Mouse (Mus musculus): ENCODE results near the gene Tmem174.

Gene Tmem174

DNA sequence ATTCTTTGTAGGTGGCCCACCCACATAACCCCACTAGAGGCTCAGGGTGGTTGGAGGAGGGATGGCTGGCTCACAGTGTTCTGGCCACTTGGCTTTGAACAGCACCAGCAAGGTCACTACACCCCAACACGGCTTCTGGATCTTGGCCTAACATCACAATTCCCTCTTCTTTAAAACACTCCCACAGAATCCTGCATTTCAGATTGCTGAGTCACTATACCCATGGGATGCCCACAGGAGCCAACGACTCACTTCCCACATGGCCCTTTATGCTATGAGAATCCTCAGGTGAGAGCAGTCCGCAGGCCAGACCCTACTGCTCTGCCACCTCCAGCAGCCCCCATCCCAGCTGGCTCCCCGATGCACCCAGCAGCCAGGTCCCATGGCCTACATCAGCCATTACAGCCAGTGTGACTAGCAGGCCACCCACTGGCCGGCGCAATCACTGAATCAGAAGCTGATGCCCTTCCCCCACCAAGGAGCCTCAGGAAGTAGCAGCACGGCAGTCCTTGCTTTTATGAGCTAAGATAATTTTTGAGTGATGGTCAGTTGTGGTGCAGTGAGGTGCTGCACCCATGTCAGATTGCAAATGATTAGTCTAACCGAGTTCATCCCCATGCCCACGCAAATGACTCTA, 4.8 kb downstream of the Tmem174 start:
- no peak for DNase-seq

DNA sequence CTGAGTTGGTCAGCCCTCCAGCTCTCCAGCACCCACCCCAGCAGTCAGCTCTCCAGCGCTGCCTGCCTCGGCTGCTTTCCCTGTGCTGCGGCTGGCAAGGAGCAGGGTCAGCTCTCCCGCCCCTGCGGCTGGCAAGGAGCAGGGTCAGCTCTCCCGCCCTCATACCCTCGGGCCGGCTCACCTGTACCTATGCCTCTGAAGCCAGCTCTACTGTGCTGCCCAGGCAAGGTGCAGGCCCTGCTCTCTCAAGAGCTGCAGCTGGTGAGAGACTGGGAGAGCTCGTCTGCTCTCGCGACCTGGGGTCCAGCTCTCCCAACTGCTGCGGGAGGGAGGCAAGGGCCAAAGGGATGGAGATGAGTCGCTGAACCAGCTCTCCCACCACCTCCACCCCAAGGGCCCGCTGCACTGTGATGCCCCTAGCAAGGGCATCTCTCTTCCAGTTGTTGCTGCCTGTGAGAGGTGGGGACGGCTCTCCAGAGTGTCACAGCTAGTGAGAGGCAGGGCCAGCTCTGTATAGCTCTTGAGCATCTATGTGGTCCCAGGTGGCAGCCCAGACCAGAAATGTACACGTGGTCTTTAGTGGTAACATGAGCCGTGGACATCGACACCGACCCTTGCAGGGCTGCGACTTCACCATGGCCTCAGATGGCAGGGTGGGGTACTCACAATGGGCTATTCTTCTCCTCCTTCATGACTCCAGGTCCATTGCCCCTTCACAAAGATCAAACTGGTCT, 5.9 kb downstream of the Tmem174 start:
- DNase-seq, result no peak

DNA sequence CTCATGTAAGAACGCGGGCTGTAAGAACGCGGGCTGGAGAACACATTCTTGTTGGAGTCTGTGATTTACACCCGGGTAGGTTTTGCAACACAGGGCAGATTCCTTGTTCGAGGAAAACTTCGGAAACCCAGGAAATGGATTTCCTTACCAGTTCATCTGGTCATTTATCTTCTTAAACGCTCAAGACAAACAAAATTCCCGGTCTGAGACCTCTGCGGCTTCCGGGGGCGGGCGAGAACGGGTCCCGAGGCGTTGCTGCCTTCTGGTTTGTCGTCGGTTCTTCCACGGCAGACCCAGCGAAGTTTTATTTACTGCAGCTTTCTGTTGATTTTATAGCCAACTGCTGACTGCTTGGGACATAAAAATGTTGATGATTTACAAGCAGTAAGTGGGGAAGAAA, 10.5 kb downstream of the Tmem174 start:
- no peak for DNase-seq

DNA sequence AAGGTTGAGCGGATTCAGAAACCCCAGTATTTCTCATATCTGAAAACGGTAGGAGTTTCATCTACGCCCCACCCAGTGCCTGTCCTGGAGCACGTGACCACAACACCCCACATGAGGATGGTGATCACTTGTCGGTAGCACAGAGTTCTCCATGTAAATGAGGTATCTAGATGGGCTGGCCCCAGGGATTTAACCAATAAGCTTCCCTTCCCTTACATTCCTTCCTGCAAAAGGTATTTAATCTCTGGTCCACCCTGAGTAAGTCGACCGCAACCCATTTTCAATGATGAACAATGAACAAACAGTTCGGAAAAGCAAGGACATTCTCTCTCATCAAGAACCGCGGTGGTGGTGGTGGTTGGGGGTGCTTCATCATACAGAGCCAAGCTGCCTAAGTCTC, 12.7 kb downstream of the Tmem174 start:
- DNase-seq, result no peak

DNA sequence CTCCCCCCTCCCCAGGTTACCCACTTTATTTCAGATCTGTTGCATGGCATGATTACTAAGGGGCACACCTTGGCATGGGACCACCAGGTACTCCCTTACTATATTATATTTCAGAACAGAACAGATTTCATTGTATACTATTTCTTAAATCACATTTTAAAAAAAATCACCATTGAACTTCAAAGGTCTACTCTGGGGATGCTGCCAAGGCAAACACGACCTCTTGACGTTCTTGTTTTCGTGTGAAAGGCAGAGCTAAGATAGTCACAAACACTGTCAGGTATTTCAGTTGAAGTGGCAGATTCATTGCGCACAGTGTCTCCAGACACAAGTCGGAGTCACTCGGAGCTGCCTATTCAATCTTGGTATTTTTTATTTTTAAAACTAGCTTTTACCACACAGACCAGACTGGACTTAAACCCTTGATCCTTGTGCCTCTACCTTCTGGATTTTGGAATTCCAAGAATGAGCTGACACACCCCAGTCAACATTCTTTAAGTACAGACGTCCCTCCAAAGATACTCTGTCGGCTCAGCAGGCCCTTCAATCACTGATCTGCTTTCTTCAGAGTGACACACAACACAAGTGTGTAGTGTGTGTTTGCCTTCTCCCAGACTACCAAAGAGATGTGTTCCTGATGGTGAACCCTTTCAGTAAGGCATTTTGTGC, 14.2 kb downstream of the Tmem174 start:
- DNase-seq, result no peak

DNA sequence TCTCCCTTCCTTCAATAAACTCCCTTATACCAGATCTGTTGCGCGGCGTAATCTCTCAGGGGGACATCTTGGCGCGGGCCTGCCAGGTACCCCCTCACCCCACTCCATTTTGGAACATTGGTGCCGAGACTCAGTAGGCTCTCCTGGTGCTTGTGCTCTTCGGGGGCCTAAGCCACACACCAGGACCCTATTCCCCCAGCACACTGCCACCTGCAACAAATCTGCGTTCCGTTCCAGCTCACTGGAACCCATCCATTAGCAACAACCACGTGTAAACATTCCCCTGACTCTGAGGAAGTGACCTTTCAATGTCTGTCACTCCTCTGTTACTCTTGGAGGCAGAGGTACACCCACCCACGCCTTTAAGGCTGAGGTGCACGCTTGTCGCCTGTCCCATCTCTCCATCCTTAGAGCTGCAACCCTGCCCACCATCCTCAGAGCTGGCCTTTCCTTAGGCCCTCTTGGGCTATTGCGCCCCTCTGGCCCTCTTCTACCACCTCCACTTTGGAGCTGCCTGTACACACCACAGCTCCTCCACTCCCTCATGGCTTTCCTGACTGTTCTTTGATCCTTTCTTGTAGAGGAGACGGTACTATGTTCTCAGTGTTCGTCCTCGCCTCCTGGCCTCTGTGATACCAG, 19.7 kb downstream of the Tmem174 start:
- no peak for DNase-seq

DNA sequence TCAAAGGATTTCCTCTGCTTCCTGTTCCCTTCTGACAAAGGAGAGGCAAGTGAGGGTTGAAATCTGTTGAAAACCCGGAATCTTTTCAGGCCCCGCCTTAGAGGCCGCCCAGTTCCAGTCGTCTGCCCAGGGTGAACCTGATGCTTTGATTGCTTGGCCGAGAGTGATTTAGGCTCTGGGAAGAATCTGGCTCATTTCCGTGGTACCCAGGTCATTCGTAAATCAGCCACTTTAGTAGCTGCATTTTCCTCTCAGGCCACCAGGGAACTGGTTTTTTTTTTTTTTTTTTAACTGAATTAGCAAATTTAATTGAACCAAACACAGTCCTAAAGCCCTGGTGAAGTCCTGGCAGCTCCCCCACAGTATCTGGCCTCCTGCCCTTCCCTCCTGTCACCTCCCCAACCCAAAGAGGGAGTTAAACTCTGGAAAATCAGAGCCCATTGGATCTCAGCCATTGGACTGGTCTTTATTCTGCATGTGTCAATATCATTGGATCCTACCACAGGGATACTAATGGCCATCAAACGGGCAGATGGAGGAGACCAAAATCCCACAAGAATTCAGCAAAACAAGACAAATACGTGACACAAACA, 29.2 kb downstream of the Tmem174 start:
- no peak for DNase-seq

DNA sequence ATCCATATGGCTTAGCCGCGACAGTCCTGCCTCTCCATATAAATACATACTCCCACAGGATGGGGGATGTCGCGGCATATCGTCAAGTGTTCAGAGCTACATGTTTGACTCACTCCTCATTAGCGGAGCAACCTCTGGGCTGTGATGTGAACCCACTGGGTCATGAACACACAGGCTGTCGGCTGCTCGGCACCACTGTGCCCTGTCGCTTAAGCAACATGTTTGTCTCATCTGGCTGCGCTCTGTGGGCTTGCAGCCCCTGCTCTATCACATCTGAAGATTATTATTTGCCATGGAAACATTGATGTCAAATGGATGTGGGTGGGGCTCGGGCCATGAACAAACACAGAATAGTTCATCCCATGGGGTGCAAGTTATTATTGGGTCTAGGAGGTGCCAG, 33.4 kb downstream of the Tmem174 start:
- DNase-seq, result no peak

DNA sequence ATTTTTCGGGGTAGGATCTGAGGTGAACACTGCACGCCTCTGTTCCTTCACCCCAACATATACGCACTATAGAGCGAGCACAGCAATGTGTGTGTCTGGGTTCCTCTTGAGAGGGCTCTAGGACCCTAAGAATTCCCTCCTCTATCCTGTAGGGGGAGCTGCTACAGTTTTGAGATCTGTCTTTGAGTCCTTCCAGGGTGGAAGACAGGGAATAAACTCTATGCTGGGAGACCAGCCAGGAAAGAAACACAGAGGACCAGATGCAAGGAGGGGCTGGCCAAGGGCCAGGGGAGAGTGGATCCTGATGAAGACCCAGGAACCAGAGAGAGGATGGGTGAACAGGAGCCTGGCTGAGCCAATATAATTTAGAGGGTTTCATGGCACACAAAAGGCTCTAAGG, 40.5 kb downstream of the Tmem174 start:
- no peak for DNase-seq

DNA sequence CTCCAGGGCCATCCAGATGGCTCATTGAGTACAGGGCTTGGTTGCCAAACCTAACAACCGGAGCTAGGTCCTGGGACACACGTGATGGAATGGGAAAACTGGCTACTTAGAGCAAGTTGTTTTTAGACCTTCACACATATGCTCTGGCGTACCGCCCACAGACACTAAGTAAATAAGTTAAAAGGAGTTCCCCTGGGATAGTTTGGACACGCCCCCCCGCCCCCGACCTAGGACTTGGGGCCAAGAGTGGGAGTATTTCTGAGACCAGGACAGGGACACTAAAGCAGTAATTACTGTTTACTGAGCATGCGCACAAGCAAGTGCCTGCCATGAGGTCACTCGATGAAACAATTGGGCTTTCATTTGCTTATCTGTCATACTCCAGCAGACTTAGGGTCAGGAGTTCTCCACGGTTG, 42.5 kb downstream of the Tmem174 start:
- no peak for DNase-seq

DNA sequence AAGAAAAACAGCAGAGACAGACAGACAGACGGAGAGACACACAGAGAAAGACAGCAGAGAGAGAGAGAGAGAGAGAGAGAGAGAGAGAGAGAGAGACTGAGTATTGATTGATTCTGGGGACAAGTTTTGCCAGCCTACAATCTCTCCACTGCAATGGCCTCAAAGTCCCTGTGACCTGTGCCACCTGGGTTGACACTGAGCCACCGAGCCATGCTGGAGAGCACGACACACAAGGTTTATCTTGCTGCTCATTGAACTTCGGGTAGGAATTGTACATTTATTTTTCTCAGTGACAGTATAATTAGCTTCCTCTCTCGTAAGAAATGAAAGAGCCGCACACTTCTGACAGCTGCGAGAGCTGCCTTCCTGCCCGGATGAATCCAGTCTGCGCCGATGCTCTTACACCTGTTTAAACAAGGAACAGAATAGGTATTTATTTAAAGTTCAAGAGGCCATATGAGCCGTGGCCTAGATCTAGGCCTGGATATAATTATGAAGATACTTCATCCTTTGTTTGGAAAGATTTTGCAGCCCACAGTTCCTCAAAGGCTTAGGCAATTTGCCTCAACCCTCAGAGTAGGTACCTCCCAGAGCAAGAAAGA, 43.2 kb downstream of the Tmem174 start:
- DNase-seq, result no peak

DNA sequence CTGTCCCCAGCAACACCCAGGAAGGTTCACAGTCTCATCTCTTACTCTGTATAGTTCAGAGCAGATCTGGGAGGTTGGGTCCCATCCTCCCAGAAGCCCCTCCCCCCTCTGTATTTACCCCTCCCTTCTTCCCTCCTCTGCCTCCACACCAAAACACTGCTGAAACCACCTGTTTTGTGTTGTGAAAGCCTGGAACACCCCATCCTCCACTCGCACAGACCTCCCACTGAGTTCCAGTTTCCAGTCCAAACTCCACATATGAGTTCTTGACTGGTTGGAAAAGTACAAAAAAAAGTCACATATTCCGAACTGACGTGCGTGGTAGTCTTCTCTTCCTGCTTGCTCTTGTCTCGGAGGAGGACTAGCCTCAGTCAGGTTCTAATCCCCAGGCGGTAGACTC, 45.8 kb downstream of the Tmem174 start:
- no peak for DNase-seq

DNA sequence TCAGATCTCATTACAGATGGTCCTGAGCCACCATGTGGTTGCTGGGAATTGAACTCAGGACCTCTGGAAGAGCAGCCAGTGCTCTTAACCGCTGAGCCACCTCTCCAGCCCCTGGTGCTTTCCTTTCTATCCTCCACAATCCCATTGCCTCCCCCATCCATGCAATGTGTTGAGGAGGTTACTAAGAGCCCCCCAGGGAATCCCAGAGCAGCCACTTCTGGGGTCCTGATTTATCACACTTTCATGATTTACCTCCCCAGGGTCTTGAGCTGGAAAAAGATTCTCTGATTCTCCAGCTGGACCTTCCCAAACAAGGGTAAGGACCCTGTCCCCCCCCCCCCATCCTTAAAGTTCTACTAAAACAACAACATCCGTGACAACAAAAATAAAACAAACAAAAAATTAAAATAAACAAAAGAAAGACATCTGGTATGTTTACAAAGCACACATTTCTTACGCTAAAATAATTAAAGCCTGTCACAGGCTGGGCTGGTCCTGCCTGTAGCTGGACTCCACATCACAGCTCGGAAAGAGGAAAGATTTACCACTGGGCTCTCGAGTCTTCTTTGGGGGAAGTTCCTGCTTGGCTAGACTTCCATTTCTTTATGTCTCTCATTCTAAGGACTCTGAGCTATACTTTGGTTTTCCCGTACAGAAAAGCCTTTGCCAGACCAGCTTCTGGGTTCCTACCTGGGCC, 46.4 kb downstream of the Tmem174 start:
- no peak for DNase-seq

DNA sequence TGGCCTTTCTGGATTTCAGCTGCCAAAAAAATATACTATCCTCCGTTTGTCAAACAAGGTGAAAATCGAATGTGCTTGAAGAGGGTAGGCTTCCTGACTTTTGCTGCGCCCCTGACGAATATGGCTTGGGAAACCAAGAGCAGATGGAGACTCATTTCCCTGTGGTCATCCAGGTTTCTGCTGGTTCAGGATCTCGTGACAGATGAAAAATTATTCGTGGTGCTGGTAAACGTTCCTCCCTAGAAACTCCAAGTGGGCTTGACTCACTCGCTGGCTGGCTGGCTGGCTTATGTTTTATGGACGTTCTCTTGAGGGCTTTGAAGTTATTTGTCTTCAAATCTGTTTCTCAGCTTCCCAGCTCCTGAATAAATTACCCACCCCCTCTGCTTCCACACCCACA, 47.6 kb downstream of the Tmem174 start:
- no peak for DNase-seq

DNA sequence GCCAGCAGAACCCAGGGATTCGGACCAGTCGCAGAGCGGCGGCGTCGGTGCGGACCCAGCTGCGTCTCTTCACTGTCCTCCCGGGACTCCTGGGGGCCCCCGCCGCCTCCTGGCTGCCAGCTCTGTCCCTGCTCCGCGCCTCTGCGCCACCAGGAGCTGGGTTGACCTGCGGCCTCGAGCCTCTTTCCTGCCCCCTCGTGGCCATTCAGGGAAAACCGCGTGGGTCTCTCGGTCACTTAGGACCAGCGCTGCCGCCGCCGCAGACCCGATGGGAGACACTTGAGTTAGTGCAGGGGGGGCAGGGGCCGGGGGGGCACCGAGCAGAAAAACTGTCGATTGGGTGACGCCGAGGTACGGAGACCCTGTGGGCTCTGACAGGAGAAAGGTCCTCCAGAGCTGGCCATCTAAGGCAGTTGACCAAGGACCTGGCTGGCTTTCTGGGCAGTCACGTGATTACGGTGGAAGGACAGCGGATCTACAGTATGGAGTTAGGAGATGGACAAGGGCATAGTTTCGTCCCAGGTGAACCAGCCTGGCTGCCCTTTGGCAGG, 48.2 kb downstream of the Tmem174 start:
- peak; percentile 64 for DNase-seq

DNA sequence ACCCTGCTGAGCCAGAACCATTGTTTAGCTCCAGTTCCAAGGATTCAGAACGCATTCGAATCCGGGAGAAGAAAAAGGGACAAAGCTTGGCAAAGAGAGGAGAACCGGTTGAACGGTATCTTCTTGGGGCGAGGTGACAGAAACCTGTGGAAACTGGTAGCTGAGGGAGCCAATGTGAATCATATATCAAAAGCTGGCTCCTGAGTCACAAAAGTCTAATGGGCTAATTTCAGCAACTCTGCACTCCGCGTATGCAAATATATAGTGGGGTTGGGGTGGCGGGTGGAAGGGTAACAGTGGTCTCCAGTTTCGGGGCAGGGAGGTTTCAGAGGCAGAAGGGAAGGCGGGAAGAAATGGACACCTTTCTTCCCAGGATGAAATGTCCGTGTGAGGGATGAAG, 48.7 kb downstream of the Tmem174 start:
- DNase-seq, result no peak

DNA sequence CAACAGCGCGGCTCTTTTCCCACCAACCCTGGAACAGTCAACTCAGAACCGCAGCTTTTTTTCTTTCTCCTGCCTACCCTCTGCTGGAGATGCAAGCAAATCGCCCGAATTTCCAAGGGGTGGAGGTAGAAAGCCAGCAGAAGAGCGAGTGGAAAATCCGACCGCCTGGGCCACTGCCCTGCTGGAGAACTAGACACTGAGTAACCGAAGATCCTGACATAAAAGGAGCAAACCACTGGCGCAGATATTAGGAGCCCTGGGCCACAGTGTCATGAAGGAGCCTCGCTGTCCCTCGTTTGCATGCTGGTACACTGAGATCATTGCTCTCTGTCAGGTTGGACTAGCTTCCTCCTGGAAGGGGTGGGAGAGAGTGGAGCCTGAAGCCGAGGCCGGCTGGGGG, 49.6 kb downstream of the Tmem174 start:
- peak; percentile 23 for DNase-seq

DNA sequence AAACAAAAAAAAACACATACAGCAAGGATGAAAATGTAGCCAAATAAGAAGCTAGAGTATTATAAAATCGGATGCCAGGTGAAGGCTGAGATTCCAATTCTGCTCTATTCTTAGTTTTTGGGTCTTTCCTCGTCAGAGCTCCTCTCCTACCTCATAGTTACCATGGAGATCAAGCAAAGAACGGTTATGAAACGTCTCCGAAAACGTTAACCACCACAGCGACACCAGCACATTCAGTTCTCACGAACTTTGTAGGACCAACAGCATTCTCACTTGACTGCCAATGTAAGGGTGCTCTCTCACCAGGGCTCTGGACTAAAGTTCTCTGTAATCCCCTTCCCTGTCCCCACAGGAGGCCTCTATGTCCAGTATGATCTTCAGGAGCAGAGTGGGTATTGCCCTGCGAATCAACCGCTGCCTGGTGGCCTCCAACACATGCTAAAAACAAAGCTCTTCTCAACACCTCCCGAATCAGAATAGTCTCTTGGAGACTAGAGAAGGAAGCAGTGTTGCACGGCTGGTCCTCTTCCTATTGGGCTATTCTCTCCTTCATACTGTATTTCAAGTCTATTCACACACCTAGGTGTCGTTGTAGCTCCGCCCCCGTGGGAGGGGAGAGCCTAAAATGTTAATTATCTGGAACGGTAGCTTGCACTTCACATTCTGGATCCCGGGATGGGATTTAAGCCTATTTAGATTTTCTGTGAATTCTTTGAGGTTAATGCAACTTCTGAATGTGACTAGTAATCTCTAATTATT, 50.2 kb downstream of the Tmem174 start:
- DNase-seq, result no peak
